Mouse (Mus musculus) urinary bladder, postnatal 14 days (tissue): ENCODE data around the gene Myoz1.
A peak's percentile ranks its signal among the peaks of the same experiment; 100 is the strongest.

Experiments used
- DNase-seq: peaks from one replicate; pipeline ENCODE4 v3.0.0; 2021; ENCODE audit warnings: low spot score

Myoz1 gene

DNA sequence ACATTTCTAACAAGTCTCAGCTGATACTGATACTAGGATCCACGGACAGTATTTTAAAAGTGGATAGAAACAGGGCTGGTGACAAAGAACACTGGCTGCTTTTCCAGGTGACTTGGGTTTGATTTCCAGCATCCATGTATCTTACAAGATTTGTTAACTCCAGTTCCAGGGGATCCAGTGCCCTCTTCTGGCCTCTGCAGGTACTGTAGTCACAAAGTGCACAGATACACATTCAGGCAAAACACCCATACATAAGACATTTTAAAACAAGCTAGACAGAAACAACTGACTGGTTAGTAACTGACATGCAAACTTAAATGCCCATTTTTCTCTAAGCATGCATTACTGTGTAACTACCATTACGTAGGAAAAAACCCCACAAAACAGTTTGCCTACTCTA lies 16.6 kb upstream of the Myoz1 start:
- peak; percentile 42 for DNase-seq

- DNase-seq = no peak
These were observed 11.9 kb upstream of the Myoz1 start, which contains the start of gene Synpo2l for GRCm38 (mm10) chr14:20668154-20668810. Gene Synpo2l (minus strand): TSS chr14:20668354.

GRCm38 (mm10) chr14:20667469-20667868 lies 11.1 kb upstream of the Myoz1 start:
- DNase-seq = no peak

- DNase-seq = no peak
These were observed 8.1 kb upstream of the Myoz1 start for GRCm38 (mm10) chr14:20664436-20664835.

DNA sequence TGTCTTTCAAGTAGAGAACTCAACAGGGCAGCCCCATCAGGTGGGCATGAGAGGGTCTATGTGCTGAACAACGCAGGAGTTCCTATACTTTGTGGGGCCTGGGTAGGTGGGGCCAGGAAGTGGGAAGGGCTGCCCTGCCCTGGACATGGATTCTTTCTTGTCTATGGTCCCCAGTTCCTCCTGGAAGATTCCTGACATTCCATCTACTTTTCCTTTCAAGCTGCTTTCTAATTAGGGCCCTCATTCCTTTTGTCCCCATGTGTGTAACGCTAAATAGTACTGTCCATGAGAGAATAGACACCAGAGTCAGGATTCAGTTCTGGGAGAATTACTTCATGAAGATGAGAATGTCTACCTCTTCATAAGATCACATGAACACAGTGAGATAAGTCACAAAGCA lies 7.3 kb upstream of the Myoz1 start:
- DNase-seq = no peak

- DNase-seq = no peak
These were observed 6.4 kb upstream of the Myoz1 start for GRCm38 (mm10) chr14:20662740-20663139.

- DNase-seq = no peak
These were observed 5.5 kb upstream of the Myoz1 start for GRCm38 (mm10) chr14:20661661-20662331.

DNA sequence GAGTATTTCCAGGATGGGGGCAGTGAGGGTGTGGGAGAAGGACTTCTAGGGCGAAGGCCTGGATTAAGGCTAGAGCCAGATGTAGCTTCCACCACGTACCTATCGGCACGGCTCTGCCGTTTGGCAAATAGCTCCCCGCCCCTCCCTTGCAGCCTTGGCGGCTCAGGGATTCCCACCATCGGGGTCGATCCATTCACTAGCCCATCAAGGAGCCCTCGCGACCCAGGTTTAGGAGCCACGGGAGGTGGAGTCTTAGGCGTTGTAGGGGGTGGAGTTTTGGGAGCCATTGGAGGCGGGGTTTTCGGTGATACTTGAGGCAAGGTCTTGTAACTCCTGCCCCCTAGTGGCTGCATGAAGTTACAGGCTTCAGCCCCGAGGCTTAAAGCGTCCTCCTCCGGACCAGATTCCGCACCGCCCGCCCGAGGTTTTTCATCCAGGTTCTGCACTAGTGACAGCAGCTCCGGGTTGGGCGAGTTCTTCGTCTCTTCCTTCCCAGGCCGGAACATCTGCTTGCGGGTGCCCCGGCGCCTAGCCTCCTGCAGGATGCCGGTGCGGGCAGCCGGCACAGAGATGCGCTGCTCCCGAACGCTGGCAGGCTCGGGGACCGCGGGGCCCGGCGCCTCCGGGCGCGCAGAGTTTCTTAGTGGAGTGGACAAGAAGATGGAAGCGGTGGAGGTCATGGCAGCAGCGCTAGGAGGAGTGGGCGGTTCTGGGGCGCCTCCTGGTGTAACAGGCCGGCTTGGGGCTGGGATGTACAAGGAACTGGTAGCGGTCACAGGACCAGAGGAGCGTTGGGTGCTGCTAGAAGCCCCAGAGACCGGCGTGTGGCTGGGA lies 4.7 kb upstream of the Myoz1 start:
- peak; percentile 96 for DNase-seq

DNA sequence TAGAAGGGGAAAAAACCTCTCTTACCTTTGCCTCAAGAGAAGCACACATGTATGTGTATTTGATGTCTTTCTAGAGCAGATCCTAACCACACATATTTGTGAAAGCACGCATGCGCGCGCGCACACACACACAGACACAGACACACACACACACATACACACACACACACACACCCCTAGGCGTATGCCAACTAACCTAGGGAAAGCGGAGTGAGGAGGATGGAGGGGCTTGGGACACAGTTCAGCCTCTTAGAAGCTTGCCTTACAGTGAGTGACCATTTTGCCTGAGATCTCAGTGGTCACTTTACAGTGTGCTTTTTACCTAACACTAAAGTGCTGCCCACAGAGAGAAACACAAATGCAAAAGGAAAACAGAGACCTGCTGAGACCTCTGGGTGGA lies 3.3 kb upstream of the Myoz1 start:
- DNase-seq = no peak

DNA sequence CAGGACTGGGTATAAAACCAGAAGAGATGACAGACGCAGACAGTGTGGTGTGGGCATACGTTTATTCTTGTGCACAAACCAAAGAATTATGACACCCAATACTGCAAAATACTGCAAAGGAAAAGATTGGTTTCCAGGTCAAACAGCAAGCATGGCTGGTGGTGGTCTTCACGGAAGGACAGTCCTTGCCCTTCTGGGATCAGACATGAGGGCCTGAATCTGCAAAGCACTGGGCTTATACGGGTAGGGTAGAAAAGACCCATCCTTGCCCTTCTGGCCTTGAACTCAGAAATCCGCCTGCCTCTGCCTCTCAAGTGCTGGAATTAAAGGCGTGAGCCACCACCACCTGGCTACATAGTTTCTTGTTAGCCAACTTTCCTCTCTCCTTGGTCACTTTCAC lies 2.6 kb upstream of the Myoz1 start:
- DNase-seq = no peak

GRCm38 (mm10) chr14:20658326-20658725 lies 2.0 kb upstream of the Myoz1 start:
- peak; percentile 46 for DNase-seq

DNA sequence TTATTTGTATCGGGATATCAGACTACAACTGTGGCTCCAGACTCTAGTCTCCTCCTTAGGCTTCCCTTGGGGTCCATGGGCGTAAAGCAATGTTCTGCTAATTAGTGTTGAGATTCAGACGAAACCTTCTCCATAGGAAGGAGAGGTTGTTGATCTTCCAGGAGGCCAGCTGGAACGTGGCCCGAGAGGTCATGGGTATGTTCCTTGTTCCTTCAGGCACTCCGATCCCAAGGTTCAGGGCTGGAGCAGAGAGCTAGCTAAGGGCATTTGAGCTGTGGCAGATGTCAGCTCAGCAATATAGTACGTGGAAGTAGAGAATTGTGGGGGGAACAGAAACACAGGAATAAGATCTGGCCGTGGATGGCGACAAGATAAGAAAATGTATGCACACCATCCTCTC lies 609 bp downstream of the Myoz1 start:
- DNase-seq = no peak

DNA sequence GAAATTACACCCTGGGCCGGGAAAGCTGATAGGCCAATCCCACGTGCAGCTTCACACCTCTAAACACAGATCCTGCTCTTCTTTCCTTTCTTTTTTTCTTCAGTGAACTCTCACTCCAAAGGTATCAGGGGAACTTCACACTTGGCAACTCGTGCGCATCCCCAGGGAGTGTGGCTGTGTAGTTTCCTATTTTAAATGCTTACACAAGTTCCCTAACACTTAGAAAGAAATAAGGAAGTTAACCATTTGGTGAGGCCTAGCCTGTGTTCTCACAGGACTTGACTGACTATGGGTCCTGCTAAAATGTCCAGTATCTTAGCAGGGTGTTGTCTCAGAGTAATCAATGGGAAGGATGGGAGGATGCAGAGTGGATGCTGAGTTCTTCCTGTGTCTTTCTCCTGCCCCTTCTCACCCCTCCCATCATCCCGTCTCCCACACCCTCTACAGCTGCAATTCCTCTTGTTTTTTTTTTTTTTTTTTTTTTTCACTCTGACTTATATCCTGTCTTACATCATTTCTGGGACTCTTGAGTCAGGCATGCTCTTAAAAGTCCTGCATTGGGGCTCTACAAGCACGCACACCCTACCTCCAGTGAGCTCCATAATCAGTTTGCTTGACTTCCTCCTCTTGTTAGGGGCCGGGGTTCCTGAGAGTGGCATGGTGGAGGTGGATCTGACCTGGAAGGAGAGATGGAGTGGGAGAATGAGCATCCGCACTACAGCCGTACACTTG lies 1.5 kb downstream of the Myoz1 start:
- DNase-seq = no peak

- no peak for DNase-seq
These were observed 4.6 kb downstream of the Myoz1 start for GRCm38 (mm10) chr14:20651722-20652256.

- DNase-seq = no peak
These were observed 5.3 kb downstream of the Myoz1 start for GRCm38 (mm10) chr14:20651000-20651399.

DNA sequence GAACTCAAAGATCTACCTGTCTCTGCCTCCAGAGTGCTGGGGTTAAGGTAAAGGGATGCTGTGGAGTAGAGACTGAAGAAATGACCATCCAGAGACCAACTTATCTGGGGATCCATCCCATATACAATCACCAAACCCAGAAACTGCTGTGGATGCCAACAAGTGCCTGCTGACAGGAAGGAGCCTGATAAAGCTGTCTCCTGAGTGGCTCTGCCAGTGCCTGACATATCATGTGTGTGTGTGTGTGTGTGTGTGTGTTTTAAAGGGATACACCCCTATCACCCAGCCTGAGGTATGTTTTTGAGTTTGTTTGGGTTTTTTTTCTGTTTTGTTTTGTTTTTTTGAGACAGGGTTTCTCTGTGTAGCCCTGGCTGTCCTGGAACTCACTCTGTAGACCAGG lies 10.0 kb downstream of the Myoz1 start:
- no peak for DNase-seq

- no peak for DNase-seq
These were observed 10.8 kb downstream of the Myoz1 start for GRCm38 (mm10) chr14:20645547-20645946.

- DNase-seq = no peak
These were observed 14.9 kb downstream of the Myoz1 start for GRCm38 (mm10) chr14:20641438-20641875.

DNA sequence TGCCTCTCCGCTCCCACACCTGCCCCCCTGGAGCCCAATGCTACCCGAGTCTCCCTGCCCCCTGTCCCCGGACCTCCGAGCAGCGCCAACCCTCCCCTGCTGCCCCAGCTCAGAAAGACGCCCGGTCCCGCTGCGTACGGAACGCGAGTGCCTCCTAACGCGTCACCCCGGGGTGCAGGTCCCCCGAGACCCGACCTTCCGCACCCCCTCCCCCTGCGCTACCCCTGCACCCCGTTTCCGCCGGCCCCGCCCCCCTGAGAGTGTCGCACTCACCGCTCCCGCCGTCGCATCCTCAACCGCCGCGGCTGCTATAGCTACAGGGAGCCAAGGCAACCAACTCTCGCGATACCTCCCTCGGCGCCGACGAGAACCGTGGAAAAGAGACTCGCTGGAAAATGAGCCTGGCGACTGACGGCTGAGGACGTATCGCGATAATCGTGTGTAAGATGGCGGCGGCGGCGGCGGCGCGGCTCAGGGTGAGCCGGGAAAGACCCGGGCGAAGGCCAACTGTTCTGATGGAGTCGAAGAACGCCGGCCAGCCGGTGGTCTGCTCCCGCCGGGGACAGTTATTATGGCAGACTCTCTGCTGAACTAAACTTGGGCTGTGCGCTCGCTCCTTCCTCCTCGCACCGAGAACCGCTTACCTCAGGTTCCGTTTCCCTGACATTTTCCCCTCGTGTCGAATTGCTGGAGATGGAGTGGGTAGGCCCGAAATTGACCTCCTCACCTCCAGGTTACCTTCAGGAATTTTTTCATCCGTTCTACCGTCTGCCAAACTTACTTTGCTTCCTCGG lies 15.5 kb downstream of the Myoz1 start, which contains the start of gene Usp54:
Gene Usp54 (minus strand): TSS at position 420 of the 794 bp plus-strand sequence.
- DNase-seq = peak; percentile 98

DNA sequence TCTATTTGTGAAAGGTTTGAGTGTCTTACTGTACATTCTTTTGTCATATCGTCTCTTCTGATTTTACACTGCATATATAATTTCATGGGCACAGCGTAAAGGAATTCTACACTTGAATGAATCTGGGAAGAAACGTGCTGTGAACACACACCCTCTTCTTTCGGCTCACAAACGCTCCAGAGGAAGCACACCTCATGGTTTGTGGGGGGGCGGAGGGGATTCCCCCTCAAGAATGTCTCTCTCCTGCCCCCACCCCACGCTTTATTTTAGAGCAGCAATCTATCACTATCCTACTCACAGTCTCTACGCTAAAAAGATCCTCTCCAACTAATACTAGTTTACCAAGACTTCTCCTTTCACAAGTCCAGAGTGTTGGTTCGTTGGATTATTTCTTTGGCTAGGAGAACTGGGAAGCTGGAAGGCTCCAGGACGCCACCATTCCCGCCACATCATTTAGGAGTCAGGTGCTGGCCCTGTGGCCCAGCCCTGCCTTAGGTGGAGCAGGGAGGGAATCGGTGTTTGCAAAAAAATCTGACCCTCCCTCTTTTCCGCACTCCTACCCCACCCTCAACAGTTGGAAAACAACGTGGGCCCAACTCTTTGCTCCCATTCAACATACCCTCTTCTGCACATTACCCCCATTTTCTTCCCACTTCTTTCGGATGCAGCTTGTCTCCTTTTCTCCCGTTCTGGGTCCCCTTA lies 16.3 kb downstream of the Myoz1 start:
- no peak for DNase-seq
